Mouse (Mus musculus) spleen, postnatal 4 days (tissue): ENCODE results near the gene Gm49510.

Source experiments
- DNase-seq, 2 experiments: peaks; one replicate each; pipeline ENCODE4 v3.0.0; 2022; ENCODE audit warnings: low spot score in 2 of 2

The Gm49510 gene

GRCm38 (mm10) chr15:78899409-78899739 lies at the start of gene Gm49510:
Gm49510 (plus strand) TSS chr15:78899667.
- DNase-seq: no peak

DNA sequence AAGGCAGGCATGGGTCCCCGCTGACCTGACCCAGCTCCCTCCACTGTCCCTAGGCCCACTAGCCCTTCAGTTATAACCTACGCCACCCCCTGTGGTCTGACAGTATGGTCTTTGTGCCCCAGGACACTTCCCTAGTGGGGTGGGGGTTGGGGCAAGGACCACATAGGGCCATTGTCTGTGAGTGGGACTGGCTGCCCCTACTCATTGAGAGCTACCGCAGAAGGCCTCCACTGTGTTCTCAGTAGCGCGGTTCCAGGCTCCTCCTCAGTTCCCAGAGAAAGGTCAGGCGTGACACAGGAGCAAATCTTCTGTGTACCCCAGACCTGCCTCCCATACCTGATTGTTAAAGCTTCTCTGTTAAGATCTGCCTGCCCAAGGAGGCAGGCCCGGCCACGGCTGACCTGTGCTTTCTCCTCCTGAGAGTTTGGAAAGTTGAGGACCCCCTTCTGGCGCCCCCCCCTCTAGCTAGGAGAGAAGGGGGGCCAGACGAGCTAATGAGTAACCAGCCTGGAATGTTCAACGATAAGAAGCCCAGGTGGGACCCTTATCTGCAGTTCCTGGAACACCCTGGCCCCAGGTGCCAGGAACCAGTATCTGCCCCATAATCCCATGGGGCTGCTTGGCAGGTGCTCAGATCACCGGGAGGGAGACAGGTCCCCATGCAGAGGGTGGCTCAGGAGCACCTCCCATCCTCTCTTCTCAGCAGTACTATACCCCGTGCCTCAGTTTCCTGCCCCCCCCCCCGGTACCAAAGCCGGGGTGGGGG lies 49.2 kb upstream of the Gm49510 start:
- no peak for DNase-seq

DNA sequence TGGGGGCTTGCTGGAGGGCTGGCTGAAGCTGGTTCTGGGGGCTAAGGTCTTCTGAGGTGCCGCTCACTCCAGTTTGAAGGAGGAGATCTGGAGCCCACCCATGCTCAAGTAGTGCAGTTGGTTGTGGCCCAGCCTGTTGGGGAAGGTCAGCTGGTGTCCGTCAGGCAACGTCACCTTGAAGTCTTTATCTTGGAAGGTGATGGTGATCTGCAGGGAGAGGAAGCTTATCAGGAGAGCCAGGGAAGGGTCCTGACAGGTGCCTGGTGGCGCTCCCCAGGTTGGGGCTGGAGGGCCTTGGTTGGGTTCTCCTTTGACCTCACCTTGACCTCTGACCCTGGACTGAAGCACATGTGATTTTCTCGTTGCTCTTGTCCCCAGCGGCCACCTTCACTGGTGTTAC lies 48.5 kb upstream of the Gm49510 start:
- DNase-seq: no peak

GRCm38 (mm10) chr15:78851505-78852153 lies 47.8 kb upstream of the Gm49510 start:
- DNase-seq: peak; percentile 92 to 98

DNA sequence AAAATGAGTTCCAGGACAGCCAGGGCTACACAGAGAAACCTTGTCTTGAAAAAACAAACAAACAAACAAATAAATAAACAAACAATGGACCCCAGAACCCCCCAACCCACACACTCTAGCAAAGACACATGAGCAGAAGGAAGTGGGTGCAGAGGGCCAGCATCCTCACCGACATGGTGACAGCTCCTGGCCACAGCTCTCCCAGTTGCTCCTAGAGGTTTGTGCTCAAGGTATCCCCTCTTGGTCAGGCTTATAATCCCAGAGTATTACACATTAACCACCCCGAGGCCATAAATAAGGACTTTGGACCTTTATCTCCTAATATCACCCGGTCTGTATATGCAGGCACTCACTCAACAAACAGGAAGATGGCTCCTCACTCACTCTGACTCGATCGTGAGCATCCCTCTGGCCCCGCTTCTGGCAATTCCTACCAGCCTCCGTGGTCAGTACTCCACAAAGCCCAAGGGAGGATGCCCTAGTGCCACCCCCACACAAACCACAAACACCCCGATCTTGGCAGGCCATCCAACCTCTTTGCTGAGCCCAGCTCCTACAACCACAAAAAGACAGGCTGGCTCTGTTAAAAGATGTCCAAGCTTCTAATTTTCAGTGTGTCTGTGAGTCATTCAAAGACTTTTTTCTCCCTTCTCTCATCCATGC lies 44.0 kb upstream of the Gm49510 start, which contains the start of gene Lgals2:
Lgals2 (minus strand) TSS at position 227 of the 663 bp plus-strand sequence.
- no peak for DNase-seq

DNA sequence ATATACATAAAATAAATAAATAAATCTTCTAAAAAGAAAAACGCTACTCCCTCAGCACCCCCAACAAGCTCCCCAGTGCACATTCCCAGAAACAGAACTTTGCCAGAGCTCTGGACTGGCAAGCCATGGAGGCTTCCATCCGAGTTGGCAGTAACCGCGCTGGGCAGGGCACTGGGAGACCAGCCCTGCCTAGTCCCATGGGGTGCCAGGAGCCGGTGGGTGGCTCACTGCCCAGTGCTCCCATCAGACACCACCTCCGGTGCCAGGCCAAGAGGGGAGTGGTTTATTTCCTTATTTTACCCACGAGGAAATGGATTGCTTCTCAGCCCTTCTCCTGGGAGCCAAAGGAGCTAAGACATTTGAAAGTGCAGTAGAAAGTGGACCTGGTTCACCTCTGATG lies 42.5 kb upstream of the Gm49510 start:
- DNase-seq: no peak

- DNase-seq: no peak
Measured at GRCm38 (mm10) chr15:78859311-78859710, 40.2 kb upstream of the Gm49510 start.

GRCm38 (mm10) chr15:78859714-78860113 lies 39.8 kb upstream of the Gm49510 start:
- DNase-seq: no peak

- no peak for DNase-seq
Measured at GRCm38 (mm10) chr15:78862280-78862679, 37.2 kb upstream of the Gm49510 start.

GRCm38 (mm10) chr15:78863154-78863553 lies 36.3 kb upstream of the Gm49510 start:
- DNase-seq: no peak

DNA sequence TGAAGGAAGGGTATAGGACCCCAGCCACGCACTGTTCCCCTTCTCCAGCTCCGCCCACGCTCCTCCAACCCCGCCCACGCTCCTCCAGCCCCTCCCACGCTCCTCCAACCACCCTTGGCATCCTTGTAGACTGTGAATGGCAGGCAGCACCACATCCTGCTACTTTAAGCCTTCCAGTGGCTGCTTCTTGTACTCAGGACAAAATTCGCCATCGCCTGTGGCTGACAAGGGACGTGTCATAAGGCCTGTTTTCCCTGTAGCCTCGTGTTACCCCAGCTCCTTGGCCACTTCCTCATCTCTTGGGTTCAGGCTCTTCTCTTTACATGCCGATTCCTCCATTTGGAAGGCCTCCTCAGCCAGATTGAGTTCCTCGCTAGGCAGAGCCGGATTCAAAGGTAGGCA lies 35.6 kb upstream of the Gm49510 start:
- DNase-seq: no peak

- DNase-seq: no peak
Measured at GRCm38 (mm10) chr15:78868398-78868797, 31.1 kb upstream of the Gm49510 start.

DNA sequence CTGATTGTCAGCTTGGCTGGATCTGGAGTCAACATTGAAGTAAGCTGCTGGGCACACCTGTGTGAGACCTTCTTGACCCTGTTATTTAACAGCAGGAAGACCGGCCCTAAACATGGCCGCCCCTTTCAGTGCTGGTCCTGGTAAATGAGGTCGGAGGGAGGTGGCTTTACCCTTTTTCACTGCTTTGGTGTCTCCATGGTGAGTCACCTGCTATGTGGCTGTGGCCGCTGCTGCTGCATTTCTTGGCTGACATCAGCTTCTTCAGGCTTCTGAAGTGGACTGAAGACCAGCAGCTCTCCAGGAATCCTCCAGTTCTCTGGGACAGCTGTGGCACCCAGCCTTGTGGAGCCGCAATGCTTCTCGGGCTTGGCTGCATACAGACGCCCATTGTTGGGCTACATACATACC lies 30.6 kb upstream of the Gm49510 start:
- no peak for DNase-seq

- DNase-seq: no peak
Measured at GRCm38 (mm10) chr15:78869775-78870174, 29.7 kb upstream of the Gm49510 start.

GRCm38 (mm10) chr15:78872021-78872608 lies 27.4 kb upstream of the Gm49510 start:
- DNase-seq: no peak

GRCm38 (mm10) chr15:78873803-78874435 lies 25.5 kb upstream of the Gm49510 start:
- no peak for DNase-seq

GRCm38 (mm10) chr15:78874989-78875388 lies 24.5 kb upstream of the Gm49510 start:
- no peak for DNase-seq

GRCm38 (mm10) chr15:78875537-78875936 lies 23.9 kb upstream of the Gm49510 start:
- no peak for DNase-seq

- DNase-seq: peak; percentile 79 to 88
Measured at GRCm38 (mm10) chr15:78876258-78876696, 23.2 kb upstream of the Gm49510 start.

DNA sequence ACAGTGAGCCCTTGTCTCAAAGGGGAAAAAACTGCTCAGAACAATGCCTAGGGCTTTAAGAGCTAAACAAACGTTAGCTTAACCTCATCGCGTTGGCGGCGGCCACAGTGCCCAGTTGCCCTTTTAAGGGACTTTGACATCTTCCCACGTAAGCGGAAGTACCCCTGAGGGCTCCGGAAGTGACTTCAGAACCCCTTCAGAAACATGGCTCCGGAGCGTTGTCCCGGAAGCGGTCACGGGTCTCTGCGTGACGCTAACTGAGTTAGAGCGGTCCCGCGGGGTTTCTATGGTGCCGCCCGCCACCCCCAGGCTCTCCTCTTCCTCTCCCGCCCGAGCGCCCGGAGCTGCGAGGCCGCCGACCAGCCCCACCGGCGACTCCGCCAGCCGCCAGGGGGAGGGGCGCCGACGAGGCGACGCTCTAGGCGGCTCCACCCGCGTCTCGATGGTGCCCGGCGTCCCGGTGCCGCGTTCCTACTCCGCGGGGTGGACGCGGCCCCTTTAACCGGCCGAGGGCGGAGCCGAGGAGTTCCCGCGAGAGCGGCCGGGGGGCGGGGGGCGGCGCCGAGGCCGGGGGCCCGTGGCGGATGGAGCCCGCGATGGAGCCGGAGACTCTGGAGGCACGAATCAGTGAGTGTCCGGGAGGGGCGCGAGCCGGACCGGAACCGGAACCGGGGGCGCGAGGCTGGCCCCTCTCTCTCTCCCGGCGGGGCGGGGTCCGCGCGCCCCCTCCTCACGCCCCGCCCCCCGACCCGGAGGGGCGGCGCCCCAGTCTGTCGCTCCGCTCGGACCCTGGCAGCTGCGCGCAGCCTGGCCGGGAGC lies 22.3 kb upstream of the Gm49510 start, which contains the start of gene Gga1:
Gga1 (plus strand) TSS at position 200 of the 819 bp plus-strand sequence.
- DNase-seq: peak; percentile 85 to 94
